Mouse (Mus musculus) right cerebral cortex, postnatal 25 days (tissue): ENCODE data around the gene Il1rapl1.

Source experiments
- DNase-seq: peaks from one replicate; pipeline ENCODE4 v3.0.0; 2022

The Il1rapl1 gene

GRCm38 (mm10) chrX:87507997-87508396 lies 607.4 kb downstream of the Il1rapl1 start:
- DNase-seq = no peak

- DNase-seq = no peak
Observed at GRCm38 (mm10) chrX:87502604-87503003, 612.8 kb downstream of the Il1rapl1 start.

DNA sequence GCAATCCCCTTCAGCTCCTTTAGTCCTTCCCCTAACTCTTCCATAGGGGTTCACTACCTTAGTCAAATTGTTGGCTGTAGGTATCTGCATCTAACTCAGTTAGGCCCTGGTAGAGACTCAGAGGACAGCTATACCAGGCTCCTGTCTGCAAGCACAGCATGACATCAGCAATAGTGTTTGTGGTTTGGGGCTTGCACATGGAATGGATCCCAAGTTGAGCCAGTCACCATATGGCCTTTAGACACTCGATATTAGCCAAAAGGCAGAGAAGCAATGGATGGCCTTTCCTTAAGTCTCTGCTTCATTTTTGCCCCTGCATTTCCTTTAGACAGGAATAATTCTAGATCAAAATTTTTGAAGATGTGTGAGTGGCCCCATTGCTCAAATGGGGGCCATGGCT lies 632.0 kb downstream of the Il1rapl1 start:
- DNase-seq = no peak

DNA sequence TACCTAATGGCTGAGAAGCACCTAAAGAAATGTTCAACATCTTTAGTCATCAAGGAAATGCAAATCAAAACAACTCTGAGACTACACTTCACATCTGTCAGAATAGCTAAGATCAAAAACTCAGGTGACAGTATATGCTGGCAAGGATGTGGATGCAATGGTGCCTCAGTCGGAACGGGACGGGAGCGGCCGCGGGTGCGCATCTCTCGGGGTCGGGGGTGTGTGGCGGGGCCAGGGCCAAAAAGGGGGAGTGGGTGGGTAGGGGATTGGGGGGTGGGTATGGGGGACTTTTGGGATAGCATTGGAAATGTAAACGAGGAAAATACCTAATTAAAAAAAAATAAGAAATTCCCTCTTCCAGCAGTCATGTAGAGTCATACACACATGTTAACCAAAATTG lies 877.3 kb downstream of the Il1rapl1 start:
- peak; percentile 88 for DNase-seq

GRCm38 (mm10) chrX:87225280-87225679 lies 890.2 kb downstream of the Il1rapl1 start:
- DNase-seq = no peak

DNA sequence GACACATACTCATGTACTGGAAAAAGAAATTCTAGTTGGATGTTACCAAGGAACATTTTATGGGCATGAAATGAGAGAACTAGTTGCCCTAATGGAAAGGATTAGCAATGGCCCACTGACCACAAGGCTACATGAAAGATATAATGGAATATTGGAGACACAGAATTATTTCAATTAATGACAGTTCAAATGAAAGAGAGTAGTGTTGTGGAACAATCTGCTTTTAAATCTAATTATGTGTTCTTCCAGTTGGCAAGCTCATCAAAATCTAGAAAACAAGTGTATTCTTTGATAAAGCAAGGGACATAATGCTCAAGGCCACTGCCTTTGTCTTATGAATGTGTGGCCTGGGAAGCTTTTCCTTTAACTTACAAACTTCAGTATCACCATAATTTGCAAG lies 1113.1 kb downstream of the Il1rapl1 start:
- DNase-seq = no peak

GRCm38 (mm10) chrX:86955126-86955525 lies 1160.3 kb downstream of the Il1rapl1 start:
- DNase-seq = no peak

GRCm38 (mm10) chrX:86954614-86955013 lies 1160.8 kb downstream of the Il1rapl1 start:
- no peak for DNase-seq

GRCm38 (mm10) chrX:86950940-86951339 lies 1164.5 kb downstream of the Il1rapl1 start:
- no peak for DNase-seq

GRCm38 (mm10) chrX:86949112-86949511 lies 1166.3 kb downstream of the Il1rapl1 start:
- no peak for DNase-seq

DNA sequence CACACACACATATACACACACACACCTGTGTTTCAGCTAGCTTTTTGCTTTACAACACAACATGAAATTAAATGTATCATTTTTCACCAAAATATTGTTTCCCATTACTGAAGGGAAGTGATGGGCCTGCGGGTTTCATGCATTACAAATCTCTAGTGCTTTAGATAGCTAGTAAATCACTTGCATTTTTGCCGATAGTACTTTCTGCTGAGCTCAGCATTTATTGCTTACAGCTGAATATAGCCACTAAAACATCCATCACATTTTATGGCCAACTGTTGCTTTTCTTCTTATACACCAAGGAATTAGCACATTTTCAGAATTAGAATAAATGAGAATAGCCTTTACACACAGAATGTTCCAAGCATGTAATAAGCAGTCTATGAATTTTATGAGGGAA lies 1260.6 kb downstream of the Il1rapl1 start:
- no peak for DNase-seq

DNA sequence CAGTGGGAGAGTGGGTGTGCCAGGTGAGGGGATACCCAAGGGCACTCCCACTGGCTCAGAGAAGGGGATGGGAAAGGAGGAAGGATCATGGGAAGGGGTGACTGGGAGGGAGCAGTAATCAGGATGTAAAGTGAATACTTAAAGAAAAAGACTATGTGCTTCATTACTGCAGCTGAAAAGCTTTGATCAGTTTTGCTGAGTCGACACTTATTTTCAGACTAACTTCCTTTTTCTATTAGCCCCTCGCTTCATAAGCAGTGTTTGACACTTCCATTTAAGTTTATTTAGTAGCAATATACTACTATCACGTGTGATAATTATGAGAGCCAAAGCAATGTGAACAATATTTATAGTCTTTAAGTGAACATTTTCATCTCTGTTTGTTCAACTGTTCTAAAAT lies 1307.2 kb downstream of the Il1rapl1 start:
- no peak for DNase-seq

DNA sequence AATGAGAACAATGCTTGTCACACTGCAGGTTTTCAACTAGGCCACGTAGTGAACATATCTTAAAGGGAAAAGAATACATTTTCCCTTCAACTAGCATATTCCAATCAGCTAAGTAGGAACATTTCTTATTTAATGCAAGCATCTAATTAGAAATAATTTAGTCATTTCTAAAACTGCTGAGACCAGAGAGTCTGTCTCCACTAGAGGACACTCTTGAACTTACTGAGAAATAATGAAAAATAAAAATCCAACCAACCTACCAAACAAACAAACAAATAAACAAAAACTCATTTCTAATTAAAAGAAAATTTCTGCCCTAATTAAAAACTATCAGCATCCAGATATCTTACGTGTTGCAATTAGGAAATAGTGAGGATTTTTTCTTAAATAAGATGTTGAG lies 1312.7 kb downstream of the Il1rapl1 start:
- DNase-seq = no peak

DNA sequence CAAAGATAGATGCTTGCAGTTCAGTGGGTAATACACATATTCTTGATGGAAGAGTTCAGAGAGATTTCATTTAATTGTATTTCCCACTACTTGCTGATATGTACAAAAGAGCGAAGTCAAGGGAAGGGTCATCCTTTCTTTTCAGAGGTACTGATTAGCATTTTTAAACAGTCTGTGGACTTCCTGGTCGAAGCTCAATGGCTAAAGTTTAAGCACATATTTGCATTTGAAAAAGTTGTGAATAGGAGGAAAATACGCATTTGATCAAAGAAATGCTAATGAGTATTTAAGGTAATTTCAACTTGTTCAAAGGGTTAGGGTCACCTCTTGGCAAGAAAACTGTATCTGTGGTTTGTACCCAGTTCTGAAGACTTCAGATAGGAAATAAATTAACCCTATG lies 1386.6 kb downstream of the Il1rapl1 start:
- DNase-seq = no peak
